Mouse (Mus musculus) ovary, postnatal 36 days (tissue): Measurements from ENCODE around the gene Sorbs1.

Source experiments
- DNase-seq: peaks from one replicate; pipeline ENCODE4 v3.0.0; 2022; ENCODE audit warnings: low spot score, mixed read lengths

The Sorbs1 gene

DNA sequence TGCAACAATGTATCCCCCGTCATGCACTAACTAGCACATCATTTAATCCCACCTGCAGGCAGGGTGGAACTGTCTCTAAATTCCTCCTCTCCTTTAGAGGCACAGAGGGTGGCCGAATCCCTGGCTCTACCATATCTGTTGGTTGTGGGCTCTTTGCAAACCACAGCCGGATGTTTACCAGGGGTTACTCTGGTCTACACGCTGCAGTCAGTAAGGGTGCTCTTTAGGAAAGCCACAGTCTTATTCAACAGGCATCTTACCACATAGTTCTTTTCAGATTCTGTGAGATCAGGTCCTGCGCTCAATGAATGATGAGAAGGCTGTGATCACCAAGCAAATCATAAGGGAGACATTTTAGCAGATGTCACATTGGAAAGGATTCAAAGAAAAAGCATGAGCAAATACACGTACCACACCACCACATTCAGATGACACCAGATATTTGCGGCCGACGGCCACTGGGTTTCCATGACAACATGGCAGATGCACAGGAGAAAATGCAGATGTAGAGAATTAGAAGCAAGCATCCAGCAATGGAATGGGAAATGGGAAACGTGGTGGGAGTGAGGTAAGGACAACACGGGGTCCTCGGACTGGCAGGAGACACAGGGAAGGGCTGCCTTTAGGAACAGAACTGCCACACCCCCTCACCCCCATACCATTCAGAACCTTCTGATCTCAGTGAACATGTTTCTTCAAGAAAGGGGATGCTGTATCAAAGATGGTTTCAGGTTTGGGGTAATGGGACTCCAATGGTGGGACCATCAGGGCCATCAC is 213.4 kb downstream of the Sorbs1 start:
- no peak for DNase-seq

DNA sequence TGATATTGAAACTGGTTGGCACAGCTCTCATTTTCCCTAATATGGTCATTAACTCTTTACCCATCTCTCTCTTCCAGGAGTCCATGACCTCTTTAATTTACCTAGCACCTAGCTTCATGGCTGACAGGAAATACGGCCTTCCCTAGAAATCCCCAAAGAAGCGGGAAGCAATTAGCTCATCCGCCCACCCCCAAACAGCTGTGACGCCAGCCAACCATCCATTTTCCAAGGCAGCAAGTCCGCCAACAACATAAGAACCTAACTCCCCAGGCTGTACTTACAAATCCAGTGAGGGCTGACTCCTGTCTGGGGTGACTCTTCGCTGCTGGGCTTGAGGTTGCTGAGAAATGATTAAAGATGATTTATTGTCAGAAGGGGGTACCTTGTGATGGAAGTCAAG is 214.4 kb downstream of the Sorbs1 start:
- no peak for DNase-seq

DNA sequence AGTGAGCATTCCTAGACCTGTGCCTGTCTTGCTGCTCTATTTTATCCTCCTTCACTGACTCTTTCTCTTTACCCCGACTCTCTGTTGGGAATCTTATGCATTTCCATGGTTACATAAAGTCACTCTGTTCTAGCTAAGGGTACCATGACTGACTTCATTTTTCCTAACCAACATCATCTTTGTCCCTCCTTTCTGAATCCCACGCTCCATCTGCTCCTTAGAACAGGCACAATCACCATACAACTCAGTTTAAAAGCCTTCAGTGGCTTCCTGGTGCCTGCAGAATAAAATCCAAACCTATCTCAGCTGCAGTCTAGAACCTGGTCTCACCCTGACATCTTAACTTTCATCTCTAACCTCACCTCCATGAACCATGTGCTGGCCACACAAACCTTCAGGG is 215.0 kb downstream of the Sorbs1 start:
- no peak for DNase-seq

DNA sequence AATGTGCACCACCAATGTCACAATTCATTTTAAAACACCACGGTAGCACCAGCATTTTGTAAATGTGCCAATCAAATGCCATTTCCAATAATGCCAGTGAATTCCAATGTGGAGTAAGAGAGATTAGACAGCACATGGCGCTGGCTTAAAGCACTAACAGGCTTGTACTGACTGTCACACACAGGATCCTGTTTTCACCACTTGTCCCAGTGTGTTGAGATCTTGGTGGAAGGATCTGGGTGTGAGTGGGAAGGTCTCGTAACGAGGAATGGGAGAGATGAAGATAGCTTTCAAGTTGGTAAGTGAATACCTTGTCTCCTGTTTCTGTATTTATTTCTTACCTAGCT is 215.8 kb downstream of the Sorbs1 start:
- no peak for DNase-seq

DNA sequence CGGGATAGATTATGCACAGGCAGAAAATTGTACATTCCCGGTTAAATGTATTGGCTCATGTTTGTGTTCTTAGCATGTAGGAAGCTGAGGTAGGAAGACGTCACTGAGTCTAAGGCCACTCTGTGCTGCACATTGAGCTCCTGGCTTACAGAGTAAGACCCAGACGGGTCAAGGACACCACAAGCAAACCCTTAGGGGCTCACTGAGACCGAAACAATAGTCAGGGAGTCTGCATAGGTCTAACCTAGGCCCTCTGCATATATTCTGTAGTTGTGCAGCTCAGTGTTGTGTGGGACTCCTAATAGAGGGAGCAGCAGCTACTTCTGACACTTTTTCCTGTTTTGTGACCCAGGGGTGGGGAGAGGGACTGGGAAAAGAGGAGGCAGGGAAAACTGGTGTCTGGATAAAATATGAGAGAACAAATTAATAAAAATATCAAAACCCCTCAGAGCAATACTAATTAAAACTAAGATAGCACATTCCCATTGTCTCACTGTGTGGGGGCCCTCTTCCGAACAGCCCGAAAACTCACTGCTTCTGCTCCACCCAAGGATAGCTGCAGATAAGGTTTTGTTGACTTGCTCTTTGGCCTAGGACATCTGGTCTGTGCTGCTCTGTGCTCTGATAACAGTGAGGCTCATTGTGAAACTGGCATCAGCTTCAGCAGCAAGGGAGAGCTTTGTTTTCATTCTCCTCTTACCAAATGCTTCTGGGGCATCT is 216.3 kb downstream of the Sorbs1 start:
- DNase-seq = peak; percentile 21

DNA sequence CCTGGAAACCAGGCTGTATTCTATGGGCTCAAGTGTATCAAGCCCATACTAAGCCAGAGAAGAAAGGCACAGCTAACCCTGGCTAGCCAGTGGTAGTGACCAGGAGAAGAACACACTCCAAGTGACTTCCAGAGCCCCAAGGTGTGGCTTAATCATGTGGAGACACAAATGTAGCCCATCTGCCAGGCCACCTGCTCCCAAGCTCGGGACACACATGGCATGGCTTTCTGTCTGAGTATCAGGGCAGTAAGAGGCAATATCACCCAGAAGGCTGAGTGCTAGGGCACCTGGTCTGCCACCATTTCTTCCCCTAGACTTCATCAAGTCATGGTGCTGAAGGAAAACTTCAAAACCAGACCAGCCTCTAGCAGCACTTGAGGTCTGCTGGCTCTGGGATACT is 219.3 kb downstream of the Sorbs1 start:
- no peak for DNase-seq

DNA sequence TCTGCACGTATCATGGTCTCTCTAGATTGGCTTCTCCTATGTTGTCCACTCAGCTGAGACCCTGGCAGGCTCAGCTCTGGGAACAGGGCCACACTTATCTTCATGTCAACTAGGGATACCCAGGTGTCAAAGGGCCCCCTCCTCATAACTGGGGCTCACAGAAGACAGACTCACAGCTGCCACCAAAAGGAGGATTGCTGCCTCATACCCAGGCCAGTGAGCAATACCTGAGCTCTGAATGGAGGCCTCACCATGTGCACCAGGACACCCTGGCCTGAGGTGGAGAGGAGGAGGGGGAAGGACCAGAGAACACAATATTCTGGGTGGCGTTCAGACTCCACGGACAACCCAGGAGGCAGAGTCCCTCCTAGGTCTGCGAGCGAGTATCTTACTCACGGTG is 219.8 kb downstream of the Sorbs1 start:
- DNase-seq = no peak

DNA sequence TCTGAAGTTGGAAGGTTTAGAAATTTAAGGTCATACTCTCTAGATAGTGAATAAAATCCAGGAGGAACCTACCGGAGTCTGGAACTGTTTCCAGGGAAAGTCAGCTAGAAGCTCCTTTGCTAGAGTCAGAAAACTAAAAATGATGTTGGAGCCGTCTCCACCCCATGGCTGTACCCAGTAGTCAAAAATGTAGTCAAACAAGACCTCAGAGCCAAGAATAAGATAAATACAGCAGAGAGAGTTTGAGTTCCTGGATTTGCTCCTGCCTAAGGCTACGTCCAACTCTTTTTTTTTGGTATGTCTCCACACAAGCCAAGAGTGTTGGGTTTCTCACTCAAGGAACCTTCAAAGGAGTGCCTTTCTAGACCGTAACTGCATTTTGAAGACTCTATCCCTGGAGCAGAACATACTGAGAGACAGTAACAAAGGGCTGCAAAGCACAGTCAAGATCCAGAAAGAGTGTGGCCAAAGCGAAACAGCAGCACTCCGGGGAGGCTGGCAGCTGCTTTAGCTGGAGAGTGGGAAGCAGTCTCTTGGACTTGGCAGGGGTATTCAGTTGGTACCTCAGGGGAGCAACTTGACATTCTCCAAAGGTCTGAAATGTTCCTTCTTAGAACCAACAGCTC is 223.4 kb downstream of the Sorbs1 start:
- DNase-seq = no peak

DNA sequence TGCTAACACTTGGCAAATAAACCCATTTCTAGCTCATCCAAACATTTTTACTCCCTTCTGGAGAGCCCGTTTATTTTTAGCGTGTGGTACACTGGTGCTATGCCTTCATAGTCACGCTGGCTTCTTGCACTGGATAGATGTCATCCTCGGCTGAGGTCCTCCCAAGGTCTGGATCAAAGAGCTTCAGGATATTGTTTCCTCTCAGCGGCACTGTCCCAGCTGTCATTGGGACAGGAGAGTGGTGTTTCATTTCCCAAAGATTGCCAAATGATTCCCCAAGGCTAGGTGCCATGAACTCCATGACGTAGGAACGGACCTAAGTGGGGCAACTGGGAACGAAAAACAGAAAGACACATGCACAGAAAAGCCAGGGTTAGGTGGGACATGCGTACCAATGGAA is 225.2 kb downstream of the Sorbs1 start:
- DNase-seq = no peak

DNA sequence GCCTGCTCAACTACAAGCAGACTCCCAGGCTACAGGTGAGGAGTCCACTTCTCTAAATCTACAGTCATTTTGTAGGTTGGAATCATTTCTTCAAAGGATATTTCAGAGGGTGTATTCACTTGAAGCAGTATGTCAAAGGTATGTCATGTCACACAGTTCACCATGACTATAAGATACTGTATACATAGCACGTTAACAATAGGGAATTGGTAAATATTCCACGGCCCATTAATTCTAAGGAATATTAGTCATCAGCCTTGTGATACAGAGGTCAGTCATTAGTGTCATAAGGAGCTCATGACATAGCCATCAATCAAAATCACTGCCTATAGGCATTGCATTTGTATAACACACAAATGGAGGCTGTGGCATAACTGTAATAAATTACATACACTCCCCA is 228.9 kb downstream of the Sorbs1 start:
- no peak for DNase-seq

DNA sequence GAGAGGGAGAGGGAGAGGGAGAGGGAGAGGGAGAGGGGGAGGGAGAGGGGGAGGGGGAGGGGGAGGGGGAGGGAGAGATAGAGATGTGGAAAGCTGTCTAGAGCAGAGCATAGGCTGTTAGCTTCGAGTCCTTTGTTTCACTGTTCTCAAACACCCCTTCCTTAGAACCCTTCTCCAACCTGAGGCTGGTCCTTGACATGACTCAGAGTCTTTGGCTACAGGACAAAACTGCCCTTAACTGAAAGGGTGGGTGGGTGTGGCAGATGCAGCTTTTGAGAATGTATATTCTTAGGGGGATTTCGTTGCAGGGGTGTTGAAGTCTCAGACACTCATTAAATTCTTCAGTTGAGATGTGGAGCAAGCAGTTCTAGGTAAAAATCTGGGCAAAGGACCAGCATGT is 230.2 kb downstream of the Sorbs1 start:
- DNase-seq = no peak

DNA sequence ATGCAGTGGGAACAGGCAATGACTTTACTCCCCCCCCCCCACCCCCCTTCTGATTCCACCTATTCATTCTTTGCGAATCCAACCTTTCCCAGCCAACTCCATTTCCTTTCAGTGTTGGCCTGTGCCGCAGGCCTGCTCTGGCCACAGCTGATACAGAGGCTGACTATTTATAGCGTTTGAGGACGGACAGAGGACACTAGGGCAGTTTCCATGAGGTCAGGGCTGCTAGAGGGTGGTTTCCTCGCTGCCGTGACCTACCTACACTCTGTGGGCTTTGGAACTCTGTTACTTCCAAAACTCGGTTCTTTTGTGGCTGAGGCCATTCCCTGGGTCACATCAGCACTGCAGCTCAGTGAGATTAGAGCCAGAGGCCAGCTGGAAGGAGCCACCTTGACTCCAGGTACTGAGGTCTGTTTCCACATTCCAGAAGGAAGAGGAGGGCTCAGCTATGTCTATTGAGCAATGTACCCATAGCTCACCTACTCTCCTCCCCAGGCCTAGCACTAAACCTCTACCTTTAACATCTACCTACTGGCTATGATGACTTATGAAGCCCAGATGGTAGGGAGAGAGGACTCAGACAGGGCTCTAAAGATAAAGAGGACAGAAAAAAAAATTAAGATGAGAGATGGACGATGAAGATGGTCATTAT is 235.1 kb downstream of the Sorbs1 start:
- no peak for DNase-seq

DNA sequence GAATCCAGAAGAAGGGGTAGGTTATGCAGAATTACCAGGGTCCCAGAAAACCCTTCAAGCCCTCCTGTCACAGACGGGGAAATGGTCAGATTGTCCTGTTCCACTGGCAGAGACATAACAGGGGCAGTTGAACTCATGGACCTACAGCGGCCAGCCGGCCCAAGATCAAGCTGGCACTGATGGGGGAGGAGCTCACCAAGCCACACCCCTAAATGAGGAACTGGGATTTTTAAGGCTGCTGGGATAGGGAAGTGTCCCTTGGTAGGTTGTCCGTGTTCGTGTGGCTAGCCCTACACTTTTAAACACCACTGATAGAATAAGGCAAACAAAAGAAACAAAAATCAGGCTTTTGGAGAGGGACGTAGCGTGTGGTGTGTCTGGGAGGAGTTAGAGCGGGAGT is 236.1 kb downstream of the Sorbs1 start:
- no peak for DNase-seq

DNA sequence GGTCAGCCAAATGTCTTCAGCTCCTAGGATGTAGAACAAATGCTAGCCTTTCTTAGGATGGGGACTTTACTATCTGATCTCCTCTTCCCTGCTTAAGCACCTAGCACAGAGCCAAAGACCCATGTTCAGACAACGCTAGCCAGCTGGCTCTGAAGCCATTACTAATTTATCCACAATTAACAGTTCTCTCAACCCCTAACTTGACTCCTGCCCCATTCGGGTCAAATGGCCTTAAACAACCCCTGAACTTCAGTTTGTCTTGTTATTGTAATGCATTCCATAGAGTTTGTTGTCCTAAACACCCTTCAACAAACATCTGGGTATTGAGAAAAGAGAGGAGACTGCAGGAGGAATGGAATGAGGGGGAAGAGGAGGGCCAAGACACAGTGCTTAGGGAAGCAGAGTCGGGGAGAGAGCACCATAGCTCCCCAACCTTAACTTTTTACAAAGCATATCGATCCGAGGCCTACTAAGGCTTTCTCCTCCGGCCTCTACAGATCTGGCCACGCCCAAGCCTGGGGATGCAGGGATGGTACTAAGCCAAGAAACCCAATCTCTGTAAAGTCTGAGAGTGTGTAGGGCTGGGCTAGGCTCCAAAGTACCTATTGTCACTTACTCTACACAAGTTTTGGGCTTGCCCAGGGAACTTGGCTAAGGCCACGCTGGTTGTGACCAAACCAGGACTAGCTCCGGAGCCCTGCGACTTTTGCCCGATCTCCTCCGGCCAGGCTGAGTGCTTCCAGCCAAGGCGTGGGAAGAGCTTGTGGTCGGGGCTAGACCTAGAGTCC is 238.0 kb downstream of the Sorbs1 start:
- DNase-seq = no peak

DNA sequence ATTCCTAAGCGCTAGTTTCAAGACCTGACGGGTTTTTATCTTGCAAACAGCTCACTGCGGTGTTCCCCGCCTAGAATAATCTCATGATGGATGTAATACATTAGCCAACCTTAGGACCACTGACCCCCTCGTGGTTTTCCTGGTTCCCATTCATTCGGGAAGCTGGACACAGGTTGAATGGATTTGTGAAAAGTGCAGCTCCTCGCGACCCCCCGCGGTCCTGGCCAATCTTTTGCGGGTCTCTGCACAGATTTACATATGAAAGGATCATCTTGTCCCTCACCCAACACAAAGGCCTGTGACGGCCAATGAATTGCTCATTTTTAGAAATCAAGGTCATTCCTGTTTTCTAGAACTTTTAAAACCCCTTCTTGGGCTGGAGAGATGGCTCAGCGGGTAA is 240.9 kb downstream of the Sorbs1 start:
- DNase-seq = no peak

DNA sequence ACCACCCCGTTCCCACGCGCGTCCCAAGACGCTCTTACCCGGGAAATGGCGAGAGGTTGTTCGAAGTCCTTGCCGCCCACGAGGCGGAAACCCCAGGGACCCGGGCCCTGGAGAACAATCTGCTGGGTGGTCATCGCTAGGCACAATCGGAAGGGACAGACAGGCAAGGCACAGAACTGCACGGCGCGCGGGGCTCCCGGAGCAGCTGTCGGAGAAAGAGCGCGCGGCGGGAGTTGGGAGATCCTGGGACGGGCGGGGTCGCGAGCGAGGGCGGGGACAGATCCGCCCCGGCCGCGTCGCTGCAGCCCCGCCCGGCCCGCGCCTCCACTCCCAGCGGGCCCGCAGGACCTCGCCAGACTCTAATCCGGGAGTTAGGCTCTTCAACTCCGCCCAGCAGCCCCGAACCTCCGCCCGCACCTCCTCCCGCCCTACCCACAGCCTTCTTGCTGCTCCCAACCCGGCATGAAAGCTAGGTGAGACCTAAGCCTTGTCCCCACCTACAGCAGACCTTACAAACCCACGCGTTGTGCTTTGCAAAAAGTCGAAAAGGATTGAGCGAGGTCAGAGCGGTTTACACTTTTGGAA is 242.2 kb downstream of the Sorbs1 start, which contains the start of gene Pdlim1:
TSS of gene Pdlim1 (minus strand) at position 535 of the 585 bp plus-strand sequence.
- peak; percentile 85 for DNase-seq

DNA sequence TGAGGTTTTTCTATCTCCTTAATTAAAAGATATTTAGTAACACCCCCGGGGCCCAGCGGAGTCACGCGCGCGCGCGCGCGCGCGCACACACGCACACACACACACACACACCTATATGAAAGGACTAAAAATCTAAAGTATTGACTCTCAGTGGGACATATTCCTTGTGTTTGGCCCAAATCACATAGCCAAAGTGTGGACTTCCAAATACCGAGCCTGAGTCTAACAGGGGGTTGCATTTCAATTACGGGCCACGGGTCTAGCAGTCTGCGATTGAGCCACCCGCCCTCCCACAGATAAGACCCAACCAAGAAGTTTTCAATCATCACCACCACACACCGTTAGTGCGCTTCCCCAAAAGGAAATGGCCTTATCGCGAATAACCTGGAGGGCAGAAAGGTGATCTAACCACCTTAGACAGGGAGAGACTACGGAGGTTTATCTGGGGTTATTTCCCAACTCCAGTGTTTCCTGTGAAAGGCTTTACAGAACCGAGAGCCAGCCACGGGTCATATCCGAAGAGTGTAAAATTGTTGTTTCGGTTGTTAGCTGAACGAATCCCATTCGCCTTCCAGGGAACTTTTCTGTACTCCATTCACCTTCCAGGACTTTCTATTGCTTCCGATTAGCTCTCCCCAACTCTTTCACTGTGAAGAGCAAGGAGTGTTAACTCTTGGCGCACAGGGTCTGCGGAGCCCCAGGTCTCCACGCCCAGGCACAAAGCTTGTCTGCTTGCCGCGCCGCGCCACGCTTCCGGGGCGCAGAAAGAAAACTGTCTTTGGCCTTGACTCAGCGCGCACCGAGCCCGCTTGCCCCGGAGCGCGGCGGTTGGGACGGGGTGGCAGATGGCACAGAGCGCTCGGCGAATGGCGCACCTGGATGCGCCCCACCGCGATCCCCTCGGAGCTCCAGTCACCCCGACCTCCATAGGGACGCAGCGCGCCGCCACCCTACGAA is 242.9 kb downstream of the Sorbs1 start:
- peak; percentile 65 for DNase-seq

DNA sequence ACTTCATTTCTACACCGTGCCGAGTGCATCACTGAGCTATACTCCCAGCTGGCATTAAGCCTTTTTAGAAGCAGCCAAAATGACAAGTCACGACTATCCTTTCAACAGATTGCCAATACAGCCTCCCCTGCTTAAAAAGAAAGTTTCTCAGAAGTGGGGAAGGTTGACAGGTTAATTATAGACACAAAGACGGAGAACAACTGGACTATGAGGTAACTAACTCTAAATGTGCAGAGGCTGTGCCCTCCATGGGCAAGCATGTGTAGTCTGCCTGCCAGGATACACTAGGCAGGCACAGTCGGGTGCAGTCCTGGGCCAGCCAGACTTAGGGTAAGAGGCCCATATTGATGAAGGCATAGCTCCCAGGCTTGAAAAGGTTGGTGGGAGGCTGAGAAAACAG is 244.1 kb downstream of the Sorbs1 start:
- no peak for DNase-seq

DNA sequence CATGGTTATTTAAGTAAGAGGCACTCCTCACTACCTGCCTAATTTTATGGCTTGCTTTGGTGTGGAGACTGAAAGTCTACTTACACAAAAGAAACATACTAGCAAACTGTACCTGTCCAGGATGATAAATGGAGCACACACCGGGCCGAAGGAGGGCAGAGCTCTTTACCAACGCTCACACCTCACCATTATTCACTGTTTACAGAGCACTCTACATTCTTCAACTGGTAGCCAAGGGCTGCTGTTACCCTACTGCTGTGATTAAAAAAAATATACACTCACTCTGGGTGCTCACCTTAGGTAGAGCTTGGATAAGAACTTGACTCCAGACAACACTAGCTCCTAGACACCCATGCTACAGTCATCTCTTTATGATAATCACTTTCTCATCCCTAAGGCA is 245.1 kb downstream of the Sorbs1 start:
- no peak for DNase-seq

DNA sequence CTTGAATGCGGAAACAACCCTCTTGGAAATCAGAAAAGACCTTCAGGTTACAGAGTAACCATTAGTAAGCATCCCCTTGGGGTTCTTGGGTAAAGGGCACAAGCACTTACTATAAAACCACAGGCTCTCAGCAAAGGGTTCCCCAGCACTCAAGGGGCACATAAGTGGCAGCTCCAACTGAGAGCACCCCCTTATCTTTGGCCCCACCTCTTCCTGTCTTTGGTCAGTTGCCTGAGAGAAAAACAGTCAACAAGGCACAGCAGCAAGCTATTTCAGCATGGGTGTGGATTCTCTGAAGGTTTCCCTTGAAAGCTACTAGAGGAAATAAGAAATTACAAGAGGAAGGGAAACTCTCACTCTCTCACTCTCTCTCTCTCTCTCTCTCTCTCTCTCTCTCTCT is 246.2 kb downstream of the Sorbs1 start:
- no peak for DNase-seq
